Mouse (Mus musculus): ENCODE data around the gene Fam198b.

Fam198b gene

GRCm38 (mm10) chr3:79989911-79990310 lies 105.6 kb downstream of the Fam198b start:
- no peak for DNase-seq

GRCm38 (mm10) chr3:79990480-79990879 lies 106.1 kb downstream of the Fam198b start:
- DNase-seq, result no peak

GRCm38 (mm10) chr3:79994029-79994539 lies 109.8 kb downstream of the Fam198b start:
- DNase-seq, result no peak

GRCm38 (mm10) chr3:79995726-79996125 lies 111.4 kb downstream of the Fam198b start:
- DNase-seq, result no peak

Data from thymus, postnatal 14 days (tissue).